17 mouse cellular contexts compared by ENCODE assay signal in the genomic region with DNA sequence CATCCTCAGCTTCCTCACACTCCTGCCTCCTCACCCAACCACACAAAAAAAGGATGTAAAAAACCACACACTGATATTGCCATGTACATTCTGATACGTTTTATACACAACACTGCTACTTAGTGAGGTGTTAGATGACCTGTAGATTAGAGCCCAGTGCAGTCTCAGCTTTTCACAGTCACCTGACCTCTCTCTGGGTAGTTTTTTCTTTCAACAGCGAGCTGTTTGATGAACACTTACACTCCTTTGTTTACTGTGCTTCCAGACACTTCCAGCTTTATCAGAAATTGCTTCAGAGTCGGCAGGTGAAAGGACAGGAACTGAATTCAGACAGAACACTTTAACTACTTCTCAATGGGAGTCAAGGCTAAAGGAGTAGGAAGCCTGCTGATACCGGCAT. TPM values are rescaled to one million over a fixed set of nuclear protein-coding genes. Genes with fewer than 3 reads are reported as not detected.
"Had no signal": no experiment of that assay in that cellular context is flagged by ENCODE, and none has a peak within 500 bp of the region (broad histone marks: within the 10 kb centered on the region; RNA-seq: fewer than 3 reads in every experiment).

No protein-coding gene starts in this region.

- H3K9ac ChIP-seq: limb, embryonic 15.5 days; liver, embryonic 14.5 days; midbrain, embryonic 12.5 days; neural tube, embryonic 13.5 days had no signal

- H3K4me2 ChIP-seq: limb, embryonic 15.5 days; midbrain, embryonic 12.5 days; neural tube, embryonic 13.5 days had no signal

- H3K4me3 ChIP-seq: left cerebral cortex, adult 2 months; limb, embryonic 15.5 days; midbrain, embryonic 12.5 days; neural tube, embryonic 13.5 days had no signal

- ATAC-seq: midbrain, embryonic 16.5 days had no signal

- H3K27me3 ChIP-seq: limb, embryonic 15.5 days; midbrain, embryonic 12.5 days; neural tube, embryonic 13.5 days had no signal

- H3K36me3 ChIP-seq: limb, embryonic 15.5 days; midbrain, embryonic 12.5 days; neural tube, embryonic 13.5 days had no signal

- H3K27ac ChIP-seq: left cerebral cortex, adult 2 months; limb, embryonic 15.5 days; liver, embryonic 14.5 days; midbrain, embryonic 12.5 days; neural tube, embryonic 13.5 days had no signal

- H3K4me1 ChIP-seq: limb, embryonic 15.5 days; midbrain, embryonic 12.5 days; neural tube, embryonic 13.5 days had no signal

- DNase-seq: kidney, adult 18-20 months; kidney, postnatal 10 days; kidney, postnatal 4 days; retina, postnatal 1 day; right cerebral cortex, postnatal 4 days; thymus, adult 2 months; thymus, postnatal 25 days had no signal

- H3K9me3 ChIP-seq: limb, embryonic 15.5 days; midbrain, embryonic 12.5 days; neural tube, embryonic 13.5 days had no signal

RNA-seq across cellular contexts. Expression of a gene that starts 29.3 kb away (rescaled TPM):
- polyA plus RNA-seq: kidney, embryonic 14.5 days; limb, embryonic 11.5 days; limb, embryonic 15.5 days; midbrain, embryonic 12.5 days; midbrain, embryonic 16.5 days; neural tube, embryonic 13.5 days; spleen, adult 2 months; testis, adult 2 months; thymus, adult 2 months had no signal
